Comparison of ENCODE assay signal across 9 mouse cellular contexts in genomic region chr16:89844580-89844979, GRCm38 (mm10).
DNase-seq lines count a peak whose midpoint lies in the region; ATAC-seq and TF ChIP-seq lines count a peak whose summit lies in the region.
"Had no signal": no experiment of that assay in that cellular context is flagged by ENCODE, and none has a peak within 500 bp of the region (broad histone marks: within the 10 kb centered on the region; RNA-seq: fewer than 3 reads in every experiment).

No protein-coding gene starts in this region.

- DNase-seq in layer of hippocampus, adult 11-12 months (ENCODE audit: low spot score), result peak; percentile 71
- DNase-seq in layer of hippocampus, postnatal 36 days, result no peak
- peak; percentile 56 for DNase-seq in cerebellum, adult 11 months
- DNase-seq in forebrain, postnatal 0 days, result peak; percentile 75
- DNase-seq in induced T-regulatory cell, adult 2 months (ENCODE audit: low read depth), result peak; percentile 66
- peak; percentile 66 to 74 for DNase-seq in left cerebral cortex, postnatal 14 days (ENCODE audit: low spot score in 2 of 2)
- DNase-seq in spleen, postnatal 36 days (ENCODE audit: low spot score in 2 of 2), result peak; percentile 26 to 40

- peaks cover 11% of the 10 kb centered on the region for H3K36me3 ChIP-seq in forebrain, postnatal 0 days (ENCODE audit: insufficient read depth)
- H3K36me3 ChIP-seq in midbrain, embryonic 13.5 days, result peaks cover 18% of the 10 kb centered on the region

- no peak overlapping the region for H3K4me2 ChIP-seq in forebrain, postnatal 0 days (ENCODE audit: low read depth)
- no peak overlapping the region for H3K4me2 ChIP-seq in midbrain, embryonic 13.5 days (replicated peaks)

- H3K27ac ChIP-seq in forebrain, postnatal 0 days (ENCODE audit: low read depth, low read length), result no peak overlapping the region
- no peak overlapping the region for H3K27ac ChIP-seq in midbrain, embryonic 13.5 days
- H3K27ac ChIP-seq: macrophage had no signal

- H3K9me3 ChIP-seq in forebrain, postnatal 0 days (ENCODE audit: low read length), result no peaks in the 10 kb centered on the region
- no peaks in the 10 kb centered on the region for H3K9me3 ChIP-seq in midbrain, embryonic 13.5 days

- no peaks in the 10 kb centered on the region for H3K4me1 ChIP-seq in forebrain, postnatal 0 days (ENCODE audit: insufficient read depth)
- H3K4me1 ChIP-seq in midbrain, embryonic 13.5 days (replicated peaks), result 0 out of 2 replicates have a peak, but pooled peaks cover 7% of the 10 kb centered on the region

- no peak overlapping the region for H3K9ac ChIP-seq in forebrain, postnatal 0 days
- H3K9ac ChIP-seq in midbrain, embryonic 13.5 days (replicated peaks), result no peak overlapping the region

- no peaks in the 10 kb centered on the region for H3K27me3 ChIP-seq in forebrain, postnatal 0 days (ENCODE audit: insufficient read depth, low read length)
- no peaks in the 10 kb centered on the region for H3K27me3 ChIP-seq in midbrain, embryonic 13.5 days

- TF ChIP-seq CTCF in forebrain, postnatal 0 days (IDR thresholded peaks at IDR 0.05; ENCODE audit: low read depth), result peak; percentile 93

- no peak overlapping the region for H3K4me3 ChIP-seq in forebrain, postnatal 0 days (ENCODE audit: low read depth, low read length)
- no peak overlapping the region for H3K4me3 ChIP-seq in midbrain, embryonic 13.5 days (replicated peaks)

- intact Hi-C loops in left cerebral cortex, postnatal 14 days (cut with DNase I), result loop anchor here (5.0 kb wide), 2 partner anchors 323 to 343 kb away; no protein-coding TSS in a partner anchor

- ATAC-seq in forebrain, postnatal 0 days, result peak; percentile 88
- ATAC-seq in midbrain, embryonic 13.5 days, result peak; percentile 80

- 39% methylated on average over 5 of the region's 5 CpGs for WGBS in forebrain, postnatal 0 days
- WGBS in midbrain, embryonic 13.5 days, result 38% methylated on average over 5 of the region's 5 CpGs

Comparison
In these comparisons a context has a peak if more than half of its experiments do, and no peak if none do; other contexts are left out.
1. DNase-seq: peak in layer of hippocampus, adult 11-12 months (single experiment), cerebellum, adult 11 months (single experiment), forebrain, postnatal 0 days (single experiment), induced T-regulatory cell, adult 2 months (single experiment), left cerebral cortex, postnatal 14 days (2 of 2) and spleen, postnatal 36 days (2 of 2); none in layer of hippocampus, postnatal 36 days (0 of 2).